Mouse (Mus musculus) common myeloid progenitor, adult 5-6 weeks (primary cell): ENCODE data around the gene Rnf220. TPM values are rescaled to one million over a fixed set of nuclear protein-coding genes. Genes with fewer than 3 reads are reported as not detected.
A peak's percentile ranks its signal among the peaks of the same experiment; 100 is the strongest.

Experiments used
- ATAC-seq: replicated peaks from 2 replicates; pipeline ENCODE4 v1.8.0; 2016; ENCODE audit warnings: low read depth, mild to moderate bottlenecking, moderate TSS enrichment, inconsistent platforms; ENCODE audit not compliant: poor library complexity, severe bottlenecking
- total RNA-seq: library from RNA; stranded (forward); fragments of 200-1000, 187-1606 nt; gene quantifications from 2 replicates; pipeline ENCODE4 v1.2.3, GENCODE M21; 2017

Rnf220 gene
- total RNA-seq, 1 experiment from 2014 or later = 86.4 TPM

- ATAC-seq = peak; percentile 52
Observed at GRCm38 (mm10) chr4:117445516-117446207, 51.2 kb downstream of the Rnf220 start.

GRCm38 (mm10) chr4:117438919-117439318 is 57.9 kb downstream of the Rnf220 start:
- no peak for ATAC-seq

GRCm38 (mm10) chr4:117438064-117438463 is 58.8 kb downstream of the Rnf220 start:
- no peak for ATAC-seq

- no peak for ATAC-seq
Observed at GRCm38 (mm10) chr4:117436995-117437660, 59.7 kb downstream of the Rnf220 start.

- no peak for ATAC-seq
Observed at GRCm38 (mm10) chr4:117434336-117434735, 62.5 kb downstream of the Rnf220 start.

- ATAC-seq = no peak
Observed at GRCm38 (mm10) chr4:117429604-117430003, 67.2 kb downstream of the Rnf220 start.

- ATAC-seq = peak; percentile 96
Observed at GRCm38 (mm10) chr4:117427540-117427939, 69.3 kb downstream of the Rnf220 start.

GRCm38 (mm10) chr4:117421077-117421476 is 75.8 kb downstream of the Rnf220 start:
- no peak for ATAC-seq

- no peak for ATAC-seq
Observed at GRCm38 (mm10) chr4:117416827-117417226, 80.0 kb downstream of the Rnf220 start.

- ATAC-seq = no peak
Observed at GRCm38 (mm10) chr4:117410049-117410410, 86.8 kb downstream of the Rnf220 start.

- no peak for ATAC-seq
Observed at GRCm38 (mm10) chr4:117409144-117410048, 87.5 kb downstream of the Rnf220 start.

GRCm38 (mm10) chr4:117407945-117408344 is 88.9 kb downstream of the Rnf220 start:
- no peak for ATAC-seq

- ATAC-seq = no peak
Observed at GRCm38 (mm10) chr4:117405999-117406398, 90.9 kb downstream of the Rnf220 start.

- ATAC-seq = no peak
Observed at GRCm38 (mm10) chr4:117405211-117405610, 91.6 kb downstream of the Rnf220 start.

- no peak for ATAC-seq
Observed at GRCm38 (mm10) chr4:117403411-117403810, 93.4 kb downstream of the Rnf220 start.

GRCm38 (mm10) chr4:117397128-117397527 is 99.7 kb downstream of the Rnf220 start:
- ATAC-seq = no peak

- ATAC-seq = no peak
Observed at GRCm38 (mm10) chr4:117393027-117393426, 103.8 kb downstream of the Rnf220 start.

- ATAC-seq = no peak
Observed at GRCm38 (mm10) chr4:117392391-117392790, 104.5 kb downstream of the Rnf220 start.

- ATAC-seq = no peak
Observed at GRCm38 (mm10) chr4:117391966-117392365, 104.9 kb downstream of the Rnf220 start.

GRCm38 (mm10) chr4:117390850-117391795 is 105.7 kb downstream of the Rnf220 start:
- ATAC-seq = no peak
